Mouse (Mus musculus) liver, postnatal 0 days (tissue): ENCODE results near the gene Spink2.

ENCODE experiments used
- CTCF ChIP-seq: sonication (generic); IDR thresholded peaks from 2 replicates; pipeline ENCODE4 v1.5.1; 2016; ENCODE audit warnings: antibody characterized with exemption, low read depth
- EP300 ChIP-seq: IDR thresholded peaks from 2 replicates; pipeline ENCODE4 v1.6.1; 2016; ENCODE audit warnings: antibody characterized with exemption, low read depth, mild to moderate bottlenecking

- TF ChIP-seq CTCF = no peak
- TF ChIP-seq EP300 = no peak
These were observed 9.0 kb downstream of the Spink2 start for GRCm38 (mm10) chr5:77202238-77202637.
